Mouse (Mus musculus) CD4-positive, CD25-positive, alpha-beta regulatory T cell, adult 4 months (primary cell): ENCODE measurements around the gene Trappc2. TPM values are rescaled to one million over a fixed set of nuclear protein-coding genes. Genes with fewer than 3 reads are reported as not detected.

Experiments used
- ATAC-seq: one replicate; pipeline ENCODE4 v1.8.0; 2017
- polyA plus RNA-seq, 2 experiments: library from polyadenylated mRNA; unstranded; fragments of 100-300 nt; shearing (Covaris generic); gene quantifications; one replicate each; pipeline ENCODE4 v1.2.1; 2017

Gene Trappc2
- polyA plus RNA-seq: 10 to 100 TPM; 31.4 to 31.8 TPM

DNA sequence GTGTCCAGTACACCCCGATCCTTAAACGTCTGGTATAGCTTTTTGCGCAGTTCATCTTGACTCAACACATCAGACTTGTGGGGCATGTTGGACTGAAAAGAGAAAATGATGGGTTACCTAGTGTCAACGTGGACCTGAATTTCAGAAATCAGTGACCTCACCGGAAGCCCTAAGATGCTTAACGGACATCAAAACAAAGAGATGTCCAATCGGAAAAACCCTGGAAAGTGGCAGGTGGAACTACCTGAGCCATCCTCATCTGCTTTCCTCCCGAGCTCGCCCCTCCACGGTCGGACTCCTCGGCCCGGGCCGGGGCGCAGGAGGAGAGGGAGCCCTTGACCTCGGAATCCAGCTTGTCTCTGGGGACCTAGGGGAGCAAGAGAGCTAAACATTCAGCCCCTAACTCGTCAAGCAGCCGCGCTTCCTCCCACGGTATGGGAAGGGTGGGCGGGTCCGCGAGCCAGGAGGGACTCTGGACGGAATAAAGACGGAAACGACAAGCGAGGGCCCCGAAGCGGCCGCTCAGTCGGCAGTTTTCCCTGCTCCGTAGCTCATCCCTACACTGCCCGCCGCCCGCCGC lies at the start of gene Trappc2:
Gene Trappc2, plus strand, starts transcription at position 539 of the 580 bp plus-strand sequence.
- ATAC-seq: peak; percentile 60

DNA sequence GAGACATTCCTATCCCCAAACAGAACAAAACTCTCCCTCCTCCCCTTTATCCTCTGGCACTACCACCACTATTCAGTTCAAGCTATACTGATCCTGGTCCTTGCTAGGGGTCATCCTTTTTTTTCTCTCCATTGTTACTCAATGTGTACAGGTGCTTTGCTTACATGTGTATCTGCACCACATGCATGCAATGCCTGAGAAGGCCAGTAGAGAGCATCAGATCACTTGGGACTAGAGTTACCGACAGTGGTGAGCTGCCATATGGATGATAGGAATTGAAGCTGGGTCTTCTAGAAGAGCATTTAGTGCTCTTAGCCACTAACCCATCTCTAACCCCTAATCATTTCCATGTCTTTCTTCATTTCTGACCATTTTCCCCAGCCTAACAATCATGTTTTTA lies 46.6 kb upstream of the Trappc2 start:
- ATAC-seq: no peak

DNA sequence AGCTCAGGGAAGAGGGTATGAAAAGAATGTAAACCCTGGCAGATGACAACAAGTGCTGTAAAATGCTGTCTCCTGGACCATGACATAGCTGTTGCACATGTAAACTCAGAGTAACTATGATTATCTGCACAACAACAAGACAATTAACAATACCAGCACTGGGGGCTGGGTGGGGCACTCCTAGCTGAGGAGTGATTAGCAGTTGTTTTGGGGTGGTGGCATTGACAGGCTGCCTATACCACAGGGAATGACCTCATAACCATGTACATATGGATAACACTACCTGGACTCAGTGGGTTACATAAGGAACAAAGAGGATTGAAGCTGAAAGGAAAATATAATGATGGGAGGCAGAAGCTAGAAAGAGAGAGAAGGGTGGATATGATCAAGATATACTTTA lies 32.5 kb upstream of the Trappc2 start:
- ATAC-seq: no peak

DNA sequence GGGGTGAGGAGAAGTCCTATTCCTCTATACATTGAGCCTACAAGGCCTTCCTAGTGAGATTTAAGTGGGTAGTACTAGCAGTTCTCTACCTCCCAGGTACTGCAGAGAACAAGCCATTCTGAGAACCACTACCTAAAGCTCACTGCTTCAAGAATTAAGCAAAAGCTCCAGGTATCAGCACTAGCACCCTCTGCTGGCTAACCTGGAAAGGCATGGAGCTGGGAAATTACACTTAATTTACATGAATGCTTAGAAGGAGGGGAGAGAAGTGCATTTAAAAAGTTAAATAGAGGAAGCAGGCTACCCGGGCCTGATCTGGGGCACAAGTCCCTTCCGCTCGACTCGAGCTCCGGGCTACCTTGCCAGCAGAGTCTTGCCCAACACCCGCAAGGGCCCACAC lies 24.2 kb upstream of the Trappc2 start:
- ATAC-seq: peak; percentile 58

DNA sequence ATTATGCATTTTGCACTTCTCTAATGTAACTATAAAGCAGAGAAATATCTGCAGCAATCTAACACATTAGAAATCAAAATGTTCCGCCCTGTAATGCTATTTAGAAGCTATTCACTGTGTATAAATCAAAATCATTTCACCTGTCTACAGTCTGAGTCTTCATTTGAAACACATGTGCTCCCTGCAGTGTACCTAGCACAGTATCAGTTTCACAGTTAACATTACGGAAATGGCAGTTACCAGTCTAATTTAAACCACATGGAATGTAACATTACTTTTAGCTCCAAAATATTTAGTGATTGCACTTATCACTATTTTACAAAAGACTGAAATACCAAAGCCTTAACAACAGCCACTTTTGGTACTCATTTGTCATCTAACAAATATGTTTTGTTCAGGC lies 5.6 kb upstream of the Trappc2 start:
- no peak for ATAC-seq

DNA sequence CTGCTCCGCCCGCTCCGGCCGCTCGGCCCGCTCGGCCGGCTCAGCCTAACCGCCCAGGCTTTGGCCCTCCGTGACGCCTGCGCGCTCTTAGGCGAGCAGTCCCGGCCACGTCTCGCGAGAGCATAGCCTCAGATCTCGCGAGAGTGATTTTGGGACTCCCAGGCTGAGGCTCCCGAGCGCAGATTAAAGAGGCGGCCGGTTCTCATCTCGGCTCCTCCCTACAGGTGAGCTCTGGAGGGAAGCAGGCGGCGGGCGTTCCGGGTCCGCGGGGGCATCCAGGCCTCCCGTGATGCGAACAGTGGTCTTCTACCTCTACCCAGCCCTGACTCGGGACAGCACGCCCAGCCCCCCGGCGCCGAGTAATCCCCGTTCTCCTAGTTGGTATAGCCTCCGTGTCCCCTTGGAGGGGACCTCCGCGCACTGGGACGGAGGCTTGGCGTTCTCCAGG lies 266 bp downstream of the Trappc2 start, which contains the start of gene Ofd1:
Gene Ofd1, minus strand, starts transcription at position 89 of the 448 bp plus-strand sequence.
- peak; percentile 99 for ATAC-seq

DNA sequence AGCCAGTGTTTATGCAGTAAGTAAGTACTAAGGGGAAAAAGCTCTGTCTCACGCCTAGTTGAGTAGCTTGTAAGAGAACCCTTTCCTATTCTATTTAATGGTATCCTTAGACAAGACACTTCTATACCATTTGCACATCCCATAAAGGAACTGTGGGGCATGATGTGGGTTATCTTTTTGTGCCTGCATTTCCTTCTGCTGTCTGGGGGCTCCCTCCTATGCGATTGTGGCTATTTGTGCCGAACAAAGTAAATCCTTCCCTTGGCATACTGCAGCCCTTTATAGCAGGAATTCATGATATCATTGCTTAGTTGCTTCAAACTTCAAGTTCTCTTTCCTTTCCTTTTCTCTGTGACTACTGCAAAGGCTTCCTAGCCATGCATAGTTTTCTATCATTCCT lies 4.2 kb downstream of the Trappc2 start:
- no peak for ATAC-seq

DNA sequence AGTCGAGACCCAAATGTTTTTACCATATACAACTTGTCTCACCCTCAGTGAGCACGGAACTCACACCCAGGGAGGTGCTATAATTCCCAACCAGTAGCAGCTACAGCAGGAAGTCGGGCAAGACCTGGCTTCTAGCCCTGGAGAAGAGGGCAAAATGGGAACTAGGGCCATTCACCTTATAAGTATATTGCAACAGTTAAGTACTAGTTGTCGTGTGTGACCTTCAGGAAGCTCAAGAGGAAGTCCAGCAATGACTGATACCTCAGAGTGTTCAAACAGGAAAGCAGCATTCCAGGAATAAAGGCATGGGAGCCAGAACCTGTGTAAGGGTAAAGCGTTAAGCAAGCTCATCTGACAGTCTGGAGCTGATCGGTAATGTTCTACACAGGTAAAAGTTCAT lies 13.2 kb downstream of the Trappc2 start:
- no peak for ATAC-seq

DNA sequence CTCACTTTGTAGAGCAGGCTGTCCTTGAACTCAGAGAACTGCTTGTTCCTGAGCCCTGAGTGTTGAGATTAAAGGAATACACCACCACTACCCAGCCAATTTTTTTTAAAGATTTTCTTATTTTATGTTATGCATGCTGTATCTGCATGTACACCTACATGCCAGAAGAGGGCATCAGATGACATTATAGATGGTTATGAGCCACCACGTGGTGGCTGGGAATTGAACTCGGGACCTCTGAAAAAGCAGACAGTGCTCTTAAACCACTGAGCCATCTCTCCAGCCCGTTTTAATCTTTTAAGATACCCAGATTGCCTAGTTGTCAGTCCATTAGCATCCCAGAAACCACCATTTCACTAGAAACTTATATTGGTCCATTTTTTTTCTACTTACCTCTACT lies 14.0 kb downstream of the Trappc2 start:
- no peak for ATAC-seq

DNA sequence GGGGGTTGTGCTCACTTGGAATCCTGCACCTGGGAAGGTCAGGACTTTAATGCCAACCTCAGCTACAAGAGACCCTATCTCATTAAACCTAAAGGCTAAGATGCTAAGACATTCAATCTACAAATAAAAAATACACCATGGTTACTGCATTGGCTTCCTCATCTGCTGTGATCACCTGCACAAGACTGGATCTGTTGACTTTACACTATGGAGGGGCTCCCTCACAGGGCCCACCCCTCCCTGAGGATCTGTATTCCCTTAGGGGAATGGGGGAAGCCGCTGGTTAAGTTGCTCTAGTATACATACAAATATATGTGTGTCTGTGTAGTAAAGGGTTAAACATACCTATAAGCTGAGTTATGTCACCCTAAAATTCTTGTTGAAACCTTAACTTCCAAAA lies 15.2 kb downstream of the Trappc2 start:
- no peak for ATAC-seq

DNA sequence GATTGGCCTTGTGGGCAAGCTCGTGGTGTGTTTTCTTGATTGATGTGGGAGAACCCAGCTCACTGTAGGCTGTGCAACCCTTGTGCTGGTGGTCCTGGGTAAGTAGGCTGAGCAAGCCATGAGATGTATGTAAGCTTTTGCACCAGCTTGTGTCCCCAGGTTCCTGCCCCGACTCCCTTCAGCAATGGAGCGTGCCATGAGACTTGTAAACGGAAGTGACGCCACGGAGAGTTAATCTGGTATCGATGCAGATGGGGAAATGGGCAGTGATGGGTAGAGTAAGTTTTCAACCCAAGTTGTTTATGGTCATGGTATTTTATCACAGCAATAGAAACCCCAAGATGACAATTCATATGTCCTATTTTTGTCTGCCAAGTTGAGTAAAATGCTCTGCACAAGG lies 27.9 kb downstream of the Trappc2 start:
- ATAC-seq: no peak

DNA sequence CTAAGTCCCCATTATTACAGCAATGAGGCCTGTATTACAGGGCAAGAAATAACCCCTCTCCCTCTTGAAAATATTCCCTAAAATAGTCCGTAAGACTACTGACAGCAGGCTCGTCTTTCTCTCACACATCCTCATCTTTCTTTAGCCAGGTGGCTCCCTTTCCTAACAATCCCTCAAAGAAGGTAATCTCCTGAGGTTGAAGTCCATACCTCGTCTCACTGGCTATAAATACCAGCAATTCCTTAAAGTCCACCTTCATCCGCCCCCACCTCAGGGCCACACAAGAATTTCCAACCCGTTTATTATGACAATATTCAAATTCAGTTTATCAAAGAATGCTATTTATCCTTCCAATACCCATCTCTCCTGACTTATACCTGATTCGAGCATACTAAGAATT lies 32.2 kb downstream of the Trappc2 start:
- no peak for ATAC-seq

DNA sequence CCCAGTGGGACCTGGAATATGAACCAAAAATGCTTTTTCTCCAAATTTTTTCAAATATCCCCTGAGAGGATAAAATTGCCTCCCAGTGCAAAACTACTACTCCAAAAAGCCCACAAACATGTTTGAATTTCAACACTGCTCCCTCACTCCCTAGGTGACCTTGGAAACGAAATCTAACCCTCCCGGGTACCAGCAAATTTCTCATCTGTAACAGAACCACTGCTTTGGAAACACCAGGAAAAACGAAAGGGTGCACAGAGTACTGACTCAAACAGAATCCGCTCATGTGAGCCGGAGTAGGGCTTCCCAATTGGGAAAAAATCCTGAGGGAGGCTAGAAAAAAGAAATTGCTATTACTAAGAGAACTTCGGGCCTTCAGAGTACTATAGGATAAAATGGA lies 37.0 kb downstream of the Trappc2 start:
- no peak for ATAC-seq

DNA sequence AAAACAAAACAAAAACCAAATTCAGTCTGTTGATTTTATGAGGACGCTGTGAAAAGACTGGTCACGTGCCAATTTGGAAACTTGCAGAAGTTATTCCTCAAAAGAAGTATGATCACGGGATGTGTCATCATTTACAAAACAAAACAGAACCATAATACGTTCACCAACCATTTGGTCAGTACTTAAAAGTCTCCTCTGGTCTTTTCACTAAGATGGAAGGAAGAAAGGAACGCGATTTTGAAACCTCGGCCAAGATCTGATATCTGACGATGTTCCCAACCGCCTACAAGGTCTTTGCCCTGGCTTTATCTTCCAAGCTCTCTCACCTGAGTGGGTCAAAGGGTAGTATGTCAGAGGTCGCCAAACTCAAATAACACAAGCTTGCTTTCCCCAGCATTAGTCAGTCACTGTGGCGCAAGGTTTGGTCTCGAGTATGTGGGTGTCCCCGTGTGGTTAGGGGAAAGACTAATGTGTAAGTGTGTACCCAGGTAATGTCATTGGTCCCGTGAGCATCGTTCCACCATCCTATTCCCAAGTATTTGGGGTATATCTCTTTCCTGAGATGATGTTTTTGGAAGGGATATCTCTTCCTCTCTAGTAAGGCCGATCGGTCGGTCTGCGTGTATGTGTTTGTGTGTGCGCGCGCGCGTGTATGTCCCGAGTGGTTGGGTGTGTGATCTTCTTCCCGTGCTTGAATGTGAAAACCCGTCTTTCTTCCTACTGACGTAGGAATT lies 38.4 kb downstream of the Trappc2 start:
- peak; percentile 40 for ATAC-seq

DNA sequence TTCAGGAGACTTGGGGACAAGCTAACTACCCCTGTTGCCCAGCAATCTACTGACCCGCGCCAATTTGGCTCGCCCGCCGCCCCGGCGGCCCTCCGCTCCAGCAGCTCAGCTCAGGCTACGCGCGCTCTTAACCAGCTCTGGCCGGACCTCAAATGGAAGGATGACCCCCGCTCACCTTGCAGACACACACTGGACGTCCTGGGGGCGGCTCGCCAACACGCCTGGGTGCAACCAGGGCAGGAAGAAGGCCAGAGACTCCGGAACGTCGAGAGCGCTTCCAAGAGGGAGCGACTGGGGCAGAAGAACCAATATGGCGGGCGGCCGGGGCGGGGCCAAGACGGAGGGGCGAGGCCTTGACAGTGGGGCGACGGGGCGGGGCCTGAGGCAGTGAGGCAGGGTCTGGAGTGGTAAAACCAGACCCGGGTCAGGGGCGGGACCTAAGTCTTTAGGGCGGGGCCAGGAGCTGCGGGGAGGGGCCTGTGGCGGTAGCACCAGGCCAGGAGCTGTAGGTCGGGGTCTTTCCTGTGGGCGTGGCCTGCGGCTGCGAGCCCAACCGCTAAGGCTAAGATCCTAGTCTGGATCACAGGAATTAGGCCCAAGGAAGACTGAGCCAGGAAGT lies 39.1 kb downstream of the Trappc2 start, which contains the start of gene Rab9:
Gene Rab9, minus strand, starts transcription at position 503 of the 619 bp plus-strand sequence.
- peak; percentile 93 for ATAC-seq

DNA sequence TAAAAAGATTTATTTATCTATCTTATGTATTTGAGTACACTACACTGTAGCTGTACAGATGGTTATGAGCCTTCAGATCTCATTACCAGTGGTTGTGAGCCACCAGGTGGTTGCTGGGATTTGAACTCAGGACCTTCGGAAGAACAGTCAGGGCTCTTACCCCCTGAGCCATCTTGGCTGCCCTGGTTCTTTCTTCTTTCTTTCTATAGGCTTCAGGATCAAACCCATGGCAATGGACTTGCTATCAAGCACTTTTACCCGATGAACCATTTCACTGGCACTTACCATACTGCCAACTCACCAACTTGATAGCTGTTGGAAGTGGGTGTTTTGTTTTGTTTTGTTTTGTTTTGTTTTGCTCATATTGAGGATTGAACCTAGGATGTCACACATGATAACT lies 54.7 kb downstream of the Trappc2 start:
- no peak for ATAC-seq

DNA sequence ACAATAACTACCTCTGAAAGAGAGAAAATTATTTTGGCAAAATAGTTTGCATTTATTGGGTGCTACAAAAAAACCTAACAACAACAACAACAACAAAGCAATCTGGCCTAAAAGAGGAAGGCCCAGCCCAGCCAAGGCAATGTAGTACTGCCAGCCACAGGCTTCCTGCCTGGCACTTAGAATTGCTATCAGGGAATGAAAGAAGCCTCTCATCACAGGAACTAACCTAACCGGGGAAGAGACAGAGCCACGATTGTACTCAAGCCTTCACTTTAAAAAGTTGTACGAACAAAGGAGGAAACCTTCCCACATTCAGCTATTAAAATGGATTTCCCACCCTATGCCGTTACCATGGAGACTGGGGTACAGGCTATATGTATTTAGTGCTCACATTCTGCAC lies 57.4 kb downstream of the Trappc2 start:
- ATAC-seq: no peak

DNA sequence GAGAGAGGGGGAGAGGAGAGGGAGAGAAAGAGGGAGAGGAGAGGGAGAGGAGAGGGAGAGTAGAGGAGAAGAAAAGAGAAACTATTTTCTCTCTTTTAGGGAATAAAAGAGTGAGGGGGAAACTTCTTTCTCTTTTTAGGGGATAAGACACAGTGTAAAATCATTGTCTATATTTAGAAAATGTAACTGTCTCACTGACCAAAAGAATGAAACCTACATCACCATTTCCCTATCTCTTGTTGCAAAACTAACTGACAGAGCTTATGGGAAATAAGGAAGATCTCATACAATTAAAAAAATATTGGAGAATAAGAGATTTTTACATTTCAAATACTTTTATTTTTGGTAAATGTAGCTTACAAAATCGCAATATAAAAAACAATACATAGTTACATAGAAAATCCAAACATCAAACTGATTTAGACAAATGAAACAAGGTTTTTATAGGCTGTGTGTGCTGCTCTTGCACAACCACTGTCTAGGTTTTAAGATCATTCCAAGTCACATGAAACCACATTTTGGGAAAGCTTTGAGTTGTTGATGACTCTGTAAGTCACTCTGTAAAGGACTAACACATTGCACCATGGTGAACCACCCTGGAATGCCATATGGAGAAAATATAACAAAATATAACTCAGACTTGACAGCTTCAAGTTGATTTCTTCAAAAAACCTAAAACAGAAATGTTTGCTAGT lies 59.3 kb downstream of the Trappc2 start:
- ATAC-seq: no peak

Other genes with a start within 250 kb of the Trappc2 start
- 10 to 100 TPM; 27.0 to 27.6 TPM for gene Gpm6b, start 201.7 kb upstream of the Trappc2 start, polyA plus RNA-seq
- gene Ofd1, start 130 bp downstream of the Trappc2 start, polyA plus RNA-seq: 1 to 10 TPM; 6.2 TPM
- gene Rab9, start 39.3 kb downstream of the Trappc2 start, polyA plus RNA-seq: 10 to 100 TPM; 31.9 to 33.7 TPM
- 1 to 10 TPM; 7.0 to 7.2 TPM for gene Tceanc, start 78.0 kb downstream of the Trappc2 start, polyA plus RNA-seq
- gene Egfl6, start 145.1 kb downstream of the Trappc2 start, polyA plus RNA-seq: not detected